Mouse (Mus musculus) MEL (cell line): Measurements from ENCODE around the gene Zfp536. TPM values are rescaled to one million over a fixed set of nuclear protein-coding genes. Genes with fewer than 3 reads are reported as not detected.

ENCODE experiments used
- DNase-seq: peaks from one replicate; pipeline ENCODE4 v3.0.0; 2011; ENCODE audit warnings: low read depth, low spot score
- H3K27ac ChIP-seq: 2 replicates; pipeline ENCODE4 v1.5.1; 2012; ENCODE audit warnings: low read depth, mild to moderate bottlenecking, control low read depth, low read length, moderate library complexity; ENCODE audit not compliant: control insufficient read depth
- H3K27me3 ChIP-seq, 2 experiments: fragments of 150-350 bp in 1 of 2; sonication (generic) in 1 of 2; 2 replicates each; pipeline ENCODE4 v1.6.1; 2012; ENCODE audit warnings: low read length in 2 of 2, mild to moderate bottlenecking in 2 of 2, improper control_type of control experiment in 1 of 2, moderate library complexity in 1 of 2; ENCODE audit not compliant: insufficient read depth in 2 of 2, control insufficient read depth in 1 of 2
- H3K36me3 ChIP-seq, 2 experiments: 2 replicates each; pipeline ENCODE4 v1.6.1; 2012 to 2014; ENCODE audit warnings: low read length in 2 of 2, improper control_type of control experiment in 1 of 2, inconsistent platforms in 1 of 2, mild to moderate bottlenecking in 1 of 2; ENCODE audit not compliant: insufficient read depth in 2 of 2, control insufficient read depth in 1 of 2
- H3K4me1 ChIP-seq, 2 experiments: fragments of 150-350 bp in 1 of 2; sonication (generic) in 1 of 2; 2 replicates each; pipeline ENCODE4 v1.6.1; 2012; ENCODE audit warnings: low read length in 2 of 2, improper control_type of control experiment in 1 of 2, mild to moderate bottlenecking in 1 of 2; ENCODE audit not compliant: insufficient read depth in 2 of 2, control insufficient read depth in 1 of 2
- H3K4me3 ChIP-seq, 2 experiments: fragments of 150-350 bp in 1 of 2; sonication (generic) in 1 of 2; 2 replicates each; pipeline ENCODE4 v1.5.1; 2012; ENCODE audit warnings: low read depth in 2 of 2, low read length in 2 of 2, mild to moderate bottlenecking in 2 of 2, moderate library complexity in 2 of 2, control low read depth in 1 of 2, improper control_type of control experiment in 1 of 2; ENCODE audit not compliant: control insufficient read depth in 1 of 2, insufficient read depth in 1 of 2
- H3K79me2 ChIP-seq: 2 replicates; pipeline ENCODE4 v1.6.1; 2012; ENCODE audit warnings: mild to moderate bottlenecking, low read length, moderate library complexity; ENCODE audit not compliant: control insufficient read depth, poor library complexity, insufficient read depth
- H3K9ac ChIP-seq: 2 replicates; pipeline ENCODE4 v1.6.1; 2012; ENCODE audit warnings: low read depth, mild to moderate bottlenecking, control low read depth, low read length, moderate library complexity; ENCODE audit not compliant: control insufficient read depth, poor library complexity, severe bottlenecking
- H3K9me3 ChIP-seq: fragments of 150-350 bp; sonication (generic); replicated peaks from 2 replicates; pipeline ENCODE4 v1.6.1; 2012; ENCODE audit warnings: mild to moderate bottlenecking, low read length, improper control_type of control experiment, moderate library complexity; ENCODE audit not compliant: insufficient read depth
- CHD1 ChIP-seq: IDR thresholded peaks from 2 replicates; pipeline ENCODE4 v1.6.1; 2012; ENCODE audit warnings: low read depth, mild to moderate bottlenecking, inconsistent platforms, low read length, improper control_type of control experiment
- CTCF ChIP-seq, 3 experiments: IDR thresholded peaks in 2 of 3; conservative IDR thresholded peaks in 1 of 3; 2 replicates each; pipeline ENCODE4 v1.5.1; 2011 to 2012; ENCODE audit warnings: low read length in 3 of 3, low read depth in 2 of 3, mild to moderate bottlenecking in 2 of 3, improper control_type of control experiment in 1 of 3, inconsistent platforms in 1 of 3, mixed read lengths in 1 of 3, moderate library complexity in 1 of 3; ENCODE audit not compliant: control insufficient read depth in 1 of 3, insufficient read depth in 1 of 3, poor library complexity in 1 of 3, severe bottlenecking in 1 of 3
- E2F4 ChIP-seq: IDR thresholded peaks from 2 replicates; pipeline ENCODE4 v1.6.1; 2011; ENCODE audit warnings: low read depth, low read length, improper control_type of control experiment, borderline replicate concordance
- EP300 ChIP-seq, 2 experiments: IDR thresholded peaks; 2 replicates each; pipeline ENCODE4 v1.6.1; 2011; ENCODE audit warnings: improper control_type of control experiment in 2 of 2, low read length in 2 of 2, low read depth in 1 of 2, mild to moderate bottlenecking in 1 of 2
- GABPA ChIP-seq: IDR thresholded peaks from 2 replicates; pipeline ENCODE4 v1.6.1; 2012; ENCODE audit warnings: low read depth, mild to moderate bottlenecking, inconsistent platforms, low read length, improper control_type of control experiment, moderate library complexity
- GATA1 ChIP-seq: IDR thresholded peaks from 2 replicates; pipeline ENCODE4 v1.6.1; 2011; ENCODE audit warnings: low read depth, low read length, improper control_type of control experiment
- HCFC1 ChIP-seq: IDR thresholded peaks from 2 replicates; pipeline ENCODE4 v1.6.1; 2012; ENCODE audit warnings: low read depth, mild to moderate bottlenecking, inconsistent platforms, low read length, improper control_type of control experiment, moderate library complexity
- JUND ChIP-seq: IDR thresholded peaks from 2 replicates; pipeline ENCODE4 v1.6.1; 2011; ENCODE audit warnings: low read depth, mild to moderate bottlenecking, improper control_type of control experiment, low read length
- KAT2A ChIP-seq: conservative IDR thresholded peaks from 2 replicates; pipeline ENCODE4 v1.6.1; 2012; ENCODE audit warnings: low read depth, low read length, improper control_type of control experiment, inconsistent platforms
- MAZ ChIP-seq: IDR thresholded peaks from 2 replicates; pipeline ENCODE4 v1.6.1; 2012; ENCODE audit warnings: low read depth, mild to moderate bottlenecking, inconsistent platforms, low read length, improper control_type of control experiment
- MEF2A ChIP-seq: IDR thresholded peaks from 2 replicates; pipeline ENCODE4 v1.6.1; 2014; ENCODE audit warnings: low read depth, mild to moderate bottlenecking, inconsistent platforms, low read length, improper control_type of control experiment; ENCODE audit not compliant: poor library complexity, insufficient replicate concordance, severe bottlenecking; ENCODE audit errors: extremely low read depth
- MXI1 ChIP-seq: IDR thresholded peaks from 2 replicates; pipeline ENCODE4 v1.6.1; 2011; ENCODE audit warnings: mild to moderate bottlenecking, low read depth, low read length, improper control_type of control experiment
- MYB ChIP-seq: IDR thresholded peaks from 2 replicates; pipeline ENCODE4 v1.6.1; 2011; ENCODE audit warnings: mild to moderate bottlenecking, low read depth, low read length, improper control_type of control experiment
- NELFE ChIP-seq: IDR thresholded peaks from 2 replicates; pipeline ENCODE4 v1.6.1; 2011; ENCODE audit warnings: low read depth, low read length, improper control_type of control experiment
- NRF1 ChIP-seq: IDR thresholded peaks from 2 replicates; pipeline ENCODE4 v1.6.1; 2014; ENCODE audit warnings: low read depth, mild to moderate bottlenecking, inconsistent platforms, low read length, improper control_type of control experiment, moderate library complexity; ENCODE audit not compliant: poor library complexity, insufficient read depth, severe bottlenecking
- POLR2A ChIP-seq, 2 experiments: IDR thresholded peaks; 2 replicates each; pipeline ENCODE4 v1.6.1; 2011 to 2012; ENCODE audit warnings: low read length in 2 of 2, mild to moderate bottlenecking in 2 of 2, control low read depth in 1 of 2, improper control_type of control experiment in 1 of 2, low read depth in 1 of 2, moderate library complexity in 1 of 2; ENCODE audit not compliant: control insufficient read depth in 1 of 2, insufficient read depth in 1 of 2, poor library complexity in 1 of 2
- POLR2AphosphoS2 ChIP-seq: IDR thresholded peaks from 2 replicates; pipeline ENCODE4 v1.6.1; 2011; ENCODE audit warnings: low read length, improper control_type of control experiment
- POLR2AphosphoS5 ChIP-seq: IDR thresholded peaks from 2 replicates; pipeline ENCODE4 v1.6.1; 2012; ENCODE audit warnings: low read depth, borderline replicate concordance, mild to moderate bottlenecking, inconsistent platforms, low read length, moderate library complexity, mixed read lengths
- RAD21 ChIP-seq: IDR thresholded peaks from 2 replicates; pipeline ENCODE4 v1.6.1; 2011; ENCODE audit warnings: mild to moderate bottlenecking, low read depth, low read length, improper control_type of control experiment
- RCOR1 ChIP-seq: IDR thresholded peaks from 2 replicates; pipeline ENCODE4 v1.6.1; 2012; ENCODE audit warnings: low read depth, mild to moderate bottlenecking, inconsistent platforms, low read length, improper control_type of control experiment
- SMC3 ChIP-seq: IDR thresholded peaks from 2 replicates; pipeline ENCODE4 v1.6.1; 2011; ENCODE audit warnings: low read depth, low read length, improper control_type of control experiment
- TBP ChIP-seq: IDR thresholded peaks from 2 replicates; pipeline ENCODE4 v1.8.0; 2011; ENCODE audit warnings: low read depth, low read length, improper control_type of control experiment
- UBTF ChIP-seq: IDR thresholded peaks from 2 replicates; pipeline ENCODE4 v1.6.1; 2012; ENCODE audit warnings: low read depth, mild to moderate bottlenecking, inconsistent platforms, low read length, improper control_type of control experiment, moderate library complexity, borderline replicate concordance; ENCODE audit not compliant: insufficient read depth
- ZC3H11A ChIP-seq: IDR thresholded peaks from 2 replicates; pipeline ENCODE4 v1.6.1; 2012; ENCODE audit warnings: low read depth, mild to moderate bottlenecking, inconsistent platforms, low read length, improper control_type of control experiment
- ZKSCAN1 ChIP-seq: IDR thresholded peaks from 2 replicates; pipeline ENCODE4 v1.6.1; 2012; ENCODE audit warnings: low read depth, mild to moderate bottlenecking, inconsistent platforms, low read length, improper control_type of control experiment, moderate library complexity
- polyA plus RNA-seq, 2 experiments: library from polyadenylated mRNA; stranded (reverse) in 1 of 2; unstranded in 1 of 2; fragments of >175 nt in 1 of 2; fragments of >200 nt in 1 of 2; gene quantifications; 2 replicates each; pipeline versions ENCODE4 v1.2.1 to v1.2.4; 2012; ENCODE audit warnings: low replicate concordance in 2 of 2, low read depth in 1 of 2; ENCODE audit not compliant: insufficient read length in 2 of 2, insufficient read depth in 1 of 2, missing spikeins in 1 of 2
- total RNA-seq: library from RNA; depleted of rRNA; stranded (reverse); fragments of 300-350 nt; gene quantifications from 2 replicates; pipeline ENCODE4 v1.2.3, GENCODE M21; 2012

Zfp536 gene
- total and polyA plus RNA-seq, 3 experiments = not detected

DNA sequence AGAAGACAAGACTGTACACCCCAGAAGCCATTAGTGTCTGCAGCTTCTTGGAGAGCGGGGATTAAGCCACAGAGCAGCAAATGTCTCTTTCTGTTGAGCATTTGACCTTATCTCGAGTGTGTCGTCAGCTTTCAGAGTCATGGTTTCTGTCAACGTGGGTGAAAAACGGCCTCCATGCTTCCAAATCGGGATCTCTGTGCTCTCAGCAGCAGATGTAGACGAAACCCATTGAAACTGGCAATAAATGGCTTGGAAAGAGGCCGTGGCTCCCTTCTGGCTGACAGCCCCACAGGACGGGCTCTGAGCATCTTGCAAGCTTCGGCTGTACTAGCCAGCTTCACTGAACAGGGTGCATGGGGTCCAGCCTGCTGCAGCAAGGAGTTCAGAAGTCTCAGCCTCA lies 159.1 kb downstream of the Zfp536 start:
- H3K36me3 ChIP-seq = no peaks in the 10 kb centered on the region

DNA sequence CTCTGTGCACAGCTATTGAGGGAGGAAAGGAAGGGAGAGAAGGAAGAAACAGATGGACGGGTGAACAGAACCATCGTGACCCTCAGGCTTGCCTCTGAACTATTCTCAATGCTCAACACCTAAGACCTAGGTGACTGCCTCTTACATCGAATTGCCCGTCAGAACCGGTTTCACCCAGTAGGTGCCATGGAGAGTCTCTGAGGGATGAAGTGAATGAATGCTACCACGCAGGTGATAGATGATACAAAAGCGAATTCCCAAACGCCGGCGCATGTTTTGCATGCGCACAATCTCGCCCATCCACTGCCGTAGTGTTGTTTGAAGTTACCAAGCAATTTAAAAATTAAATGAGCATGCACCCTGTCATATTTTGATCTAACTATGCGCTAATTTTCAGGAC lies 164.9 kb downstream of the Zfp536 start:
- H3K4me3 ChIP-seq = no peak overlapping the region
- TF ChIP-seq MYB = no peak
- H3K36me3 ChIP-seq = no peaks in the 10 kb centered on the region
- no peaks in the 10 kb centered on the region for H3K27me3 ChIP-seq
- no peaks in the 10 kb centered on the region for H3K4me1 ChIP-seq
- no peaks in the 10 kb centered on the region for H3K9me3 ChIP-seq
- H3K79me2 ChIP-seq = no peaks in the 10 kb centered on the region
- no peak for DNase-seq
- H3K27ac ChIP-seq = no peak overlapping the region
- no peak overlapping the region for H3K9ac ChIP-seq

More for the DNA sequence above, 159.1 kb downstream of the Zfp536 start:
- H3K4me3 ChIP-seq = no peak overlapping the region
- H3K9ac ChIP-seq = no peak overlapping the region
- no peaks in the 10 kb centered on the region for H3K79me2 ChIP-seq
- no peak overlapping the region for H3K27ac ChIP-seq
- H3K4me1 ChIP-seq = no peaks in the 10 kb centered on the region
- DNase-seq = no peak
- TF ChIP-seq E2F4 (no peak), ZKSCAN1 (no peak), JUND (no peak), ZC3H11A (no peak), RCOR1 (no peak), MYB (no peak), GABPA (no peak), EP300 (IDR thresholded peaks at IDR 0.05; ENCODE audit: low read depth in 1 of 2, low read length in 2 of 2) (no peak), POLR2A (IDR thresholded peaks at IDR 0.05; ENCODE audit: control insufficient read depth in 1 of 2, insufficient read depth in 1 of 2, low read depth in 1 of 2, low read length in 2 of 2, poor library complexity in 1 of 2) (no peak), NRF1 (no peak), KAT2A (no peak), HCFC1 (no peak), UBTF (no peak)
- no peaks in the 10 kb centered on the region for H3K9me3 ChIP-seq
- no peaks in the 10 kb centered on the region for H3K27me3 ChIP-seq

DNA sequence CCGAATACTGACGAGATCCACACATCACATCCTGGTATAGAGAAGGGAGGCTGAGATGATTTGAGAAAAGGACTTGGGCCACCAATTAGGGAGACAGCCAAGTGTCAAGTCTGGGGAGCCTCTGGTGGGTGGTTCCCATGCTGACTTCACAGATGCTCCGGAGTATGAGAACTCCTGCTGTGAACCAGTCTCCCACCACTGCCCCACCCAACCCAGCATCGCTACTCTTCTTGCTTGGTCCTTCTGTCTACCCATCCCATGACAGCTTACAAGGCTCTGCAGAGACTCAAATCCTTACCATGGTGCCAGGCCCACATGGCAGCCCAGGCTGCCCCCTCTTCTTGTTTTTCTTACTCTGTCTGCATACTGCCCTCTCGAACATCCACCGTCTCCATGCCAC lies 165.5 kb downstream of the Zfp536 start:
- H3K79me2 ChIP-seq = no peaks in the 10 kb centered on the region
- no peak overlapping the region for H3K4me3 ChIP-seq
- H3K27ac ChIP-seq = no peak overlapping the region
- no peaks in the 10 kb centered on the region for H3K4me1 ChIP-seq
- H3K9me3 ChIP-seq = no peaks in the 10 kb centered on the region
- no peak overlapping the region for H3K9ac ChIP-seq
- no peaks in the 10 kb centered on the region for H3K27me3 ChIP-seq
- DNase-seq = no peak
- TF ChIP-seq HCFC1 (no peak), TBP (no peak), E2F4 (no peak), ZKSCAN1 (no peak), CTCF (IDR thresholded peaks at IDR 0.05 in 2 of 3, conservative IDR thresholded peaks at IDR 0.05 in 1 of 3; ENCODE audit: control insufficient read depth in 1 of 3, insufficient read depth in 1 of 3, low read depth in 2 of 3, low read length in 3 of 3, poor library complexity in 1 of 3, severe bottlenecking in 1 of 3) (no peak), POLR2AphosphoS2 (no peak), MEF2A (no peak), EP300 (IDR thresholded peaks at IDR 0.05; ENCODE audit: low read depth in 1 of 2, low read length in 2 of 2) (no peak), SMC3 (no peak), GATA1 (no peak), POLR2A (IDR thresholded peaks at IDR 0.05; ENCODE audit: control insufficient read depth in 1 of 2, insufficient read depth in 1 of 2, low read depth in 1 of 2, low read length in 2 of 2, poor library complexity in 1 of 2) (no peak), POLR2AphosphoS5 (no peak), RAD21 (no peak), CHD1 (no peak), MXI1 (no peak), ZC3H11A (no peak), MAZ (no peak), NELFE (no peak)
- H3K36me3 ChIP-seq = no peaks in the 10 kb centered on the region
